Mouse (Mus musculus): ENCODE measurements around the gene Grap2.

GRCm38 (mm10) chr15:80650412-80650811 lies 78.0 kb downstream of the Grap2 start:
- TF ChIP-seq CTCF (IDR thresholded peaks at IDR 0.05; ENCODE audit: borderline replicate concordance, insufficient read depth, low read depth, low read length) (no peak), POLR2A (IDR thresholded peaks at IDR 0.05; ENCODE audit: borderline replicate concordance, insufficient read depth, low read length) (no peak)
